29 mouse cellular contexts compared by ENCODE assay signal in genomic region chr16:30535075-30535474, GRCm38 (mm10). TPM values are rescaled to one million over a fixed set of nuclear protein-coding genes. Genes with fewer than 3 reads are reported as not detected.
DNase-seq lines count a peak whose midpoint lies in the region; ATAC-seq and TF ChIP-seq lines count a peak whose summit lies in the region.
"Had no signal": no experiment of that assay in that cellular context is flagged by ENCODE, and none has a peak within 500 bp of the region (broad histone marks: within the 10 kb centered on the region; RNA-seq: fewer than 3 reads in every experiment).

No protein-coding gene starts in this region.

- H3K9ac ChIP-seq in midbrain, embryonic 11.5 days (ENCODE audit: low read length) = no peak overlapping the region
- no peak overlapping the region for H3K9ac ChIP-seq in midbrain, embryonic 14.5 days (replicated peaks; ENCODE audit: low read length)
- H3K9ac ChIP-seq in MEL (ENCODE audit: control insufficient read depth, low read depth, low read length, poor library complexity, severe bottlenecking) = no peak overlapping the region
- H3K9ac ChIP-seq: forebrain, embryonic 13.5 days; heart, embryonic 12.5 days; heart, embryonic 15.5 days; hindbrain, embryonic 13.5 days had no signal

- TF ChIP-seq RAD21 in MEL (IDR thresholded peaks at IDR 0.05; ENCODE audit: low read depth, low read length) = no peak

- no peaks in the 10 kb centered on the region for H3K79me2 ChIP-seq in MEL (ENCODE audit: control insufficient read depth, insufficient read depth, low read length, poor library complexity)

- H3K4me1 ChIP-seq in midbrain, embryonic 11.5 days (ENCODE audit: control insufficient read depth, insufficient read depth, low read length) = no peaks in the 10 kb centered on the region
- H3K4me1 ChIP-seq in midbrain, embryonic 14.5 days (ENCODE audit: control insufficient read depth, insufficient read depth, low read length) = no peaks in the 10 kb centered on the region
- peaks cover 0 to 2% of the 10 kb centered on the region in 2 experiments; a peak in 1 of 4 replicates for H3K4me1 ChIP-seq in MEL (ENCODE audit: control insufficient read depth in 1 of 2, insufficient read depth in 2 of 2, low read length in 2 of 2)
- H3K4me1 ChIP-seq: hindbrain, embryonic 13.5 days had no signal

- no peaks in the 10 kb centered on the region; the same call in 1 of the 2 replicates for H3K36me3 ChIP-seq in midbrain, embryonic 11.5 days (ENCODE audit: control insufficient read depth, insufficient read depth, low read length)
- H3K36me3 ChIP-seq in midbrain, embryonic 14.5 days (ENCODE audit: control insufficient read depth, insufficient read depth, low read length) = peaks cover 47% of the 10 kb centered on the region
- H3K36me3 ChIP-seq in MEL (ENCODE audit: control insufficient read depth in 1 of 2, insufficient read depth in 2 of 2, low read length in 2 of 2) = no peaks in the 10 kb centered on the region
- H3K36me3 ChIP-seq in splenic B cell, adult 2 months (ENCODE audit: control insufficient read depth, insufficient read depth, low read length, poor library complexity, severe bottlenecking) = no peaks in the 10 kb centered on the region
- H3K36me3 ChIP-seq: heart, embryonic 15.5 days had no signal

- TF ChIP-seq CTCF in MEL (IDR thresholded peaks at IDR 0.05 in 2 of 3, conservative IDR thresholded peaks at IDR 0.05 in 1 of 3; ENCODE audit: control insufficient read depth in 1 of 3, insufficient read depth in 1 of 3, low read depth in 2 of 3, low read length in 3 of 3, poor library complexity in 1 of 3, severe bottlenecking in 1 of 3) = no peak

- H3K4me2 ChIP-seq in midbrain, embryonic 11.5 days = no peak overlapping the region
- no peak overlapping the region for H3K4me2 ChIP-seq in midbrain, embryonic 14.5 days (ENCODE audit: low read length)
- H3K4me2 ChIP-seq: forebrain, embryonic 13.5 days; heart, embryonic 12.5 days; hindbrain, embryonic 13.5 days had no signal

- no peak overlapping the region for H3K27ac ChIP-seq in midbrain, embryonic 11.5 days (ENCODE audit: low read depth, low read length)
- H3K27ac ChIP-seq in midbrain, embryonic 14.5 days (replicated peaks; ENCODE audit: low read depth, low read length) = no peak overlapping the region
- H3K27ac ChIP-seq in MEL (ENCODE audit: control insufficient read depth, low read depth, low read length) = no peak overlapping the region
- H3K27ac ChIP-seq: forebrain, embryonic 10.5 days; forebrain, embryonic 13.5 days; gastrocnemius, adult 2 months; hindbrain, embryonic 10.5 days; hindbrain, embryonic 13.5 days had no signal

- H3K27me3 ChIP-seq in midbrain, embryonic 11.5 days (ENCODE audit: control insufficient read depth, insufficient read depth, low read length) = no peaks in the 10 kb centered on the region
- H3K27me3 ChIP-seq in midbrain, embryonic 14.5 days (ENCODE audit: control insufficient read depth, insufficient read depth, low read length) = no peaks in the 10 kb centered on the region
- H3K27me3 ChIP-seq in MEL (ENCODE audit: control insufficient read depth in 1 of 2, insufficient read depth in 2 of 2, low read length in 2 of 2) = no peaks in the 10 kb centered on the region
- H3K27me3 ChIP-seq in splenic B cell, adult 2 months (ENCODE audit: control insufficient read depth, insufficient read depth, low read length, poor library complexity, severe bottlenecking) = no peaks in the 10 kb centered on the region
- H3K27me3 ChIP-seq: CH12.LX; forebrain, embryonic 13.5 days; heart, embryonic 12.5 days; heart, embryonic 15.5 days; hindbrain, embryonic 13.5 days had no signal

- no peak for ATAC-seq in midbrain, embryonic 11.5 days (ENCODE audit: low FRiP score)
- no peak for ATAC-seq in midbrain, embryonic 14.5 days (ENCODE audit: low FRiP score, low TSS enrichment)
- ATAC-seq: forebrain, embryonic 13.5 days; forebrain, embryonic 16.5 days; hindbrain, embryonic 16.5 days had no signal

- 90% methylated on average over 1 of the region's 1 CpGs for WGBS in midbrain, embryonic 11.5 days
- WGBS in midbrain, embryonic 14.5 days = 84% methylated on average over 1 of the region's 1 CpGs

- H3K4me3 ChIP-seq in midbrain, embryonic 11.5 days (ENCODE audit: low read depth, low read length) = no peak overlapping the region
- H3K4me3 ChIP-seq in midbrain, embryonic 14.5 days (replicated peaks; ENCODE audit: low read depth, low read length) = no peak overlapping the region
- no peak overlapping the region for H3K4me3 ChIP-seq in MEL (ENCODE audit: control insufficient read depth in 1 of 2, insufficient read depth in 1 of 2, low read depth in 2 of 2, low read length in 2 of 2)
- H3K4me3 ChIP-seq: forebrain, embryonic 10.5 days; forebrain, embryonic 13.5 days; gastrocnemius, adult 2 months; heart, embryonic 12.5 days; heart, embryonic 15.5 days; hindbrain, embryonic 10.5 days; hindbrain, embryonic 13.5 days had no signal

- no peak for TF ChIP-seq POLR2A in MEL (IDR thresholded peaks at IDR 0.05; ENCODE audit: control insufficient read depth in 1 of 2, insufficient read depth in 1 of 2, low read depth in 1 of 2, low read length in 2 of 2, poor library complexity in 1 of 2)

- no peaks in the 10 kb centered on the region for H3K9me3 ChIP-seq in midbrain, embryonic 11.5 days (ENCODE audit: control insufficient read depth, low read length)
- H3K9me3 ChIP-seq in midbrain, embryonic 14.5 days (ENCODE audit: control insufficient read depth, low read length) = no peaks in the 10 kb centered on the region
- H3K9me3 ChIP-seq in MEL (replicated peaks; ENCODE audit: insufficient read depth, low read length) = no peaks in the 10 kb centered on the region
- H3K9me3 ChIP-seq: forebrain, embryonic 10.5 days; forebrain, embryonic 13.5 days; G1E; heart, embryonic 12.5 days; heart, embryonic 15.5 days; hindbrain, embryonic 10.5 days; hindbrain, embryonic 13.5 days had no signal

- peak; percentile 17 for DNase-seq in midbrain, embryonic 11.5 days (ENCODE audit: low spot score, missing footprints)
- no peak for DNase-seq in midbrain, embryonic 14.5 days
- DNase-seq in MEL (ENCODE audit: low read depth, low spot score) = no peak
- DNase-seq in induced T-regulatory cell, adult 2 months (ENCODE audit: low read depth) = peak; percentile 69
- DNase-seq in splenic B cell, adult 2 months (ENCODE audit: low read depth, low spot score) = peak; percentile 56
- DNase-seq in layer of hippocampus, adult 9-10 months (ENCODE audit: low spot score) = no peak
- no peak for DNase-seq in right cerebral cortex, postnatal 14 days
- no peak for DNase-seq in neural tube, embryonic 10.5 days (ENCODE audit: extremely low spot score, low spot score)
- DNase-seq: adrenal gland, postnatal 10 days; adrenal gland, postnatal 36 days; B cell, adult 2 months; cerebellum, adult 18-20 months; cerebellum, adult 9-10 months; cerebellum, postnatal 14 days; gastrocnemius, adult 2 months; gastrocnemius, postnatal 25 days; heart, adult 18-20 months; heart, postnatal 10 days; heart, postnatal 36 days had no signal

- TF ChIP-seq EP300 in MEL (IDR thresholded peaks at IDR 0.05; ENCODE audit: low read depth in 1 of 2, low read length in 2 of 2) = no peak

TF ChIP-seq in MEL, 35 proteins besides CTCF, POLR2A, EP300 and RAD21:
- TF ChIP-seq ZMIZ1 (IDR thresholded peaks at IDR 0.05; ENCODE audit: low read depth, low read length) (no peak), USF1 (IDR thresholded peaks at IDR 0.05; ENCODE audit: low read depth, low read length) (no peak), NRF1 (IDR thresholded peaks at IDR 0.05; ENCODE audit: insufficient read depth, low read depth, low read length, poor library complexity, severe bottlenecking) (no peak), ETS1 (IDR thresholded peaks at IDR 0.05; ENCODE audit: low read depth, low read length) (no peak), E2F4 (IDR thresholded peaks at IDR 0.05; ENCODE audit: borderline replicate concordance, low read depth, low read length) (no peak), MAX (IDR thresholded peaks at IDR 0.05; ENCODE audit: low read length) (no peak), SMC3 (IDR thresholded peaks at IDR 0.05; ENCODE audit: low read depth, low read length) (no peak), RCOR1 (IDR thresholded peaks at IDR 0.05; ENCODE audit: low read depth, low read length) (0 out of 2 replicates have a peak, but pooled peaks have one; percentile 21), SIN3A (IDR thresholded peaks at IDR 0.05; ENCODE audit: low read length) (no peak), JUND (IDR thresholded peaks at IDR 0.05; ENCODE audit: low read depth, low read length) (no peak), ZNF384 (IDR thresholded peaks at IDR 0.05; ENCODE audit: low read depth, low read length) (0 out of 2 replicates have a peak, but pooled peaks have one; percentile 8), MAZ (IDR thresholded peaks at IDR 0.05; ENCODE audit: low read depth, low read length) (no peak), ZC3H11A (IDR thresholded peaks at IDR 0.05; ENCODE audit: low read depth, low read length) (no peak), KAT2A (conservative IDR thresholded peaks at IDR 0.05; ENCODE audit: low read depth, low read length) (no peak)

RNA-seq across cellular contexts. Expression of gene Tmem44, which starts 15.6 kb away (rescaled TPM):
- 26.6 and 27.9 TPM in 2 replicates for polyA plus RNA-seq in midbrain, embryonic 11.5 days (2014; fragmentation: Nextera tagmentation; extraction: Ambion mirVana)
- polyA plus RNA-seq in midbrain, embryonic 14.5 days (2014; fragmentation: Nextera tagmentation; extraction: Ambion mirVana) = 76.3 and 79.2 TPM in 2 replicates
- 0.46 and 0.50 TPM in 2 replicates for total RNA-seq in MEL (2012; rRNA removed)
- polyA plus RNA-seq in MEL (2012; ENCODE audit: insufficient read depth in 1 of 2, insufficient read length in 2 of 2, low read depth in 1 of 2, low replicate concordance in 2 of 2, missing spikeins in 1 of 2) = 1 to 10 TPM in 1 of 2 experiments, not detected in 1; 1.4 TPM

RNA-seq across cellular contexts. Expression of gene Lsg1, which starts 52.3 kb away (rescaled TPM):
- 84.7 and 89.3 TPM in 2 replicates for polyA plus RNA-seq in midbrain, embryonic 11.5 days (2014; fragmentation: Nextera tagmentation; extraction: Ambion mirVana)
- polyA plus RNA-seq in midbrain, embryonic 14.5 days (2014; fragmentation: Nextera tagmentation; extraction: Ambion mirVana) = 43.2 and 55.0 TPM in 2 replicates
- total RNA-seq in MEL (2012; rRNA removed) = 55.2 and 58.8 TPM in 2 replicates
- 10 to 100 TPM in 1 of 2 experiments, not detected in 1; 84.4 TPM for polyA plus RNA-seq in MEL (2012; ENCODE audit: insufficient read depth in 1 of 2, insufficient read length in 2 of 2, low read depth in 1 of 2, low replicate concordance in 2 of 2, missing spikeins in 1 of 2)

Comparison
In these comparisons a context has a peak if more than half of its experiments do, and no peak if none do; other contexts are left out.
1. DNase-seq: peak in midbrain, embryonic 11.5 days (single experiment), induced T-regulatory cell, adult 2 months (single experiment) and splenic B cell, adult 2 months (single experiment); none in midbrain, embryonic 14.5 days (single experiment), MEL (single experiment), layer of hippocampus, adult 9-10 months (single experiment), right cerebral cortex, postnatal 14 days (single experiment) and neural tube, embryonic 10.5 days (single experiment).
2. RNA of gene Tmem44, which starts 15.6 kb away (polyA plus RNA-seq): 76.3 to 79.2 TPM in midbrain, embryonic 14.5 days and 26.6 to 27.9 TPM in midbrain, embryonic 11.5 days; 1.4 TPM in MEL; every median in the first group is over 10 times any median in the second.